Mouse (Mus musculus) kidney, postnatal 4 days (tissue): Measurements from ENCODE around the gene Olfr223.
"Not testable (repeated sequence)": the region's sequence is repeated elsewhere in the genome, so short reads cannot be mapped to it uniquely, and the experiment has no call there.

Experiments used
- DNase-seq, 2 experiments: peaks; one replicate each; pipeline ENCODE4 v3.0.0; 2021; ENCODE audit warnings: mixed read lengths in 2 of 2

Olfr223 gene

DNA sequence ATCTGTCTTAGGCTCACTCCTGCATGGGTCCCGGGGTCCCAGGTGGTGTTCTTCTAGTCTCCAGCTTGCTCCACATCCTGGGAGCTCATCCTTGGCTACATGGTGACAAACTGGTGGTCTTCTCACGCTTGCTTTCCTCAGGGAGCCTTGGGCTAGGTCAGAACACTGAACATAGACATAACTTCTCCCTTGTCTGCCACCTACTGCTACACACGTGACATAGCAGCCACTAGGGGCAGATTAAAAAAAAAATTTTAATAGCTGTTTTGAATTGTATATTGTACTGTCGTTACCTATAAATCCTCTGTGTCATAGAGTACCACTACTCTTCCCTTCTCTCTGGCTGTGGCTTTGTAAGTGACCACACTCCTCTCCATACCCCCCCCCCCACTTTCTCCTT is 3.0 kb upstream of the Olfr223 start:
- DNase-seq = no peak

DNA sequence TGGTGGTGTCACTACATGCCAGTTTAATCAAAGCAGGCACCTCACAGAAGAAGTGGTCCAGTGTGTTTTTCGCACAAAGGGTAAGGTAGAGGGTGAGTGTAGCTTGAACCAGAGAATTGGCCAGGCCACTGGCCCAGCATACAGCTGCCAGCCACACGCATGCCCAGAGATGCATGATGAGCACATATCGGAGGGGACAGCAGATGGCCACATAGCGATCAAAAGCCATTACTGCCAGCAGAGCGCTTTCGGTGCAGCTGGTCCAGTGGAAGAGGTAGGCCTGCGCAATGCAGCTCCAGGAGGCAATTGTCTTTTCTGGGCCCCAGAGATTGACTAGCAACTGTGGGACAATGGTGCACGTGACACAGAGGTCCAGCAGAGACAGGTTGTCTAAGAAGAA is 3.6 kb downstream of the Olfr223 start:
- no peak for DNase-seq

DNA sequence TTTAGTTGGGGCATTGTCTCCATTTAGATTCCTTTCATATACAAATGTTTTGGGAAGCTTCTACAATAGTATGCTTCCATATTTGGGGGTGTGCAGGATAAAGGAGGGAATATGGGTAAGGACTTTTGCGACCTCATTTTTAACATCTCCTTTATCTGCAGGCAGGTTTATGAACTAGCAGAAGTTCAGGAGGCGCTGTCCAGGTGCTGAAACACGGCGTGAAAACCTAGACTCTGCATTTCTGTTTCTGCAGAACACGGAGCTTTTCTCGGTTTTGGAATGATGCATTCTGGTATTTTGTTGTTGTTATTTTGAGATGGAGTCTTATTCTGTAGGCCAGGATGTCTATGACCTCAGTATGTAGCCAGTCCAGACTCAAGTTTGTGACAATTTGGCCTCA is 8.6 kb downstream of the Olfr223 start:
- DNase-seq = peak; percentile 74 to 77

DNA sequence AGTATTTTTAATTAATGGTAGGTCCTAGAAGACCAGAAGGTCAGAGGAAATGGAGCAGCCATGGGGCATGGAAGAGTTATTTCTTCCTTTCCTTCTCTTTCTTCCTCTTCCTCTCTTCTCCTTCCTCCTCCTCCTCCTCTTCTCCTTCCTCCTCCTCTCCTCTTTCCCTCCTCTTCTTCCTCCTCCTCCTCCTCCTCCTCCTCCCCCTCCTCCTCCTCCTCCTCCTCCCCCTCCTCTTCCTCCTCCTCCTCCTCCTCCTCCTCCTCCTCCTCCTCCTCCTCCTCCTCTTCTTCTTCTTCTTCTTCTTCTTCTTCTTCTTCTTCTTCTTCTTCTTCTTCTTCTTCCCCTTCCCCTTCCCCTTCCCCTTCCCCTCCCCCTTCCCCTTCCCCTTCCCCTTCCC is 17.0 kb downstream of the Olfr223 start, which contains the start of gene Olfr222:
TSS of gene Olfr222 (minus strand) at position 101 of the 400 bp plus-strand sequence.
- not testable (repeated sequence) for DNase-seq

DNA sequence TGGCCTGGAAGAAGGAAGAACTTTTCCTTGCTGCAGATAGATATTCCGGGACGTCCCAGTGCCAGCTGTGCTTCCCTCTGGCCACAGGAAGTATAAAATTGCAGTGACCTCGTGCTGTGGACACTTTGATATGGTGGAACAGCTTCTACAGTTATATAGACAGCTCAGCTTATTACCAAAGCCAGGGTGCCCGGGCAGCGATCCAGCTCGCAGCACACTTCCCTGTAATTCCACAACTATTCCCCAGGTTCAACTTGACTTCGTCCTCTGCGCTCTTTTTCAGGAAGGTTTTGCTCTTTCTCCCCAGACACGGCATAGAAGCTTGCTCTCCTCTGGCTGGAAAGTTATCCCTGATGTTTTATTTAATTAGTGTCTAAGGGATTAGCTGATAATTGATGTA is 17.4 kb downstream of the Olfr223 start:
- peak in 1 of 2 experiments; percentile 22 for DNase-seq

DNA sequence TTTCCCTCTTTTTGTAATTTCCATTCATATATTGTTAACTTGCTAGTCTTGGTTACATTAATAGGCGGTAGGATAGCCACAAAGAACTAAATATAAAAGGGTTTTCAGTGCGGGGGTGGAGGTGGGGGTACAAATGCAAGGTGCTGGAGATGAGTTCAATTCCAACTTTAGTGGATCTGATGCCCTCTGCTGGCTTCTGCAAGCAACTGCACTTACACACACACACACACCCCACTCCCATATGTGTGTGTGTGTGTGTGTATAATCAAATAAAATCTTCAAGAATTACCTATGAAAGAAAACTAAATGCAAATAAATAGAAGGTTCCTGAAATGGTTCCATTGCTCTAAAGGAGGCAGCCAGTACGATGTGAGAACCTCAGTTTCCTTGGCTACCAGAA is 23.8 kb downstream of the Olfr223 start:
- DNase-seq = peak; percentile 14 to 19

DNA sequence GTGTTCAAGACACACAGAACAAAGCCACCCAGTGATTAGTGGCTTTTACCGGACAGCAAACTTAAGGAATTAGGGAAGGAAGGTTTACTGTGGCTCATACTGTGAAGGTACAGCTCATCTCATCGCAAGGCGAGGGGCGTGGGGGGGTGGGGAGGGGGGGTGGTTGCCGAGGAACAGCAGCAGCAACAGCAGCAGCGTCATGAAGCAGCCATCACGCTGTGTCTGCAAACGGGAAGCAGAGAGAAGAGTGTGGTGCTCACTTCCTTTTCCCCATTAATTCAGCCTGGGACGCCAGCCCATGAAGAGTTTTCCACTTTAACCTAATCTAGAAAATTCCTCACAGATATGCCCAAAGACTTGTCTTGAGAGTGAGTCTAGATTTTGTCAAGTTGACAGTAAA is 30.3 kb downstream of the Olfr223 start:
- no peak for DNase-seq

DNA sequence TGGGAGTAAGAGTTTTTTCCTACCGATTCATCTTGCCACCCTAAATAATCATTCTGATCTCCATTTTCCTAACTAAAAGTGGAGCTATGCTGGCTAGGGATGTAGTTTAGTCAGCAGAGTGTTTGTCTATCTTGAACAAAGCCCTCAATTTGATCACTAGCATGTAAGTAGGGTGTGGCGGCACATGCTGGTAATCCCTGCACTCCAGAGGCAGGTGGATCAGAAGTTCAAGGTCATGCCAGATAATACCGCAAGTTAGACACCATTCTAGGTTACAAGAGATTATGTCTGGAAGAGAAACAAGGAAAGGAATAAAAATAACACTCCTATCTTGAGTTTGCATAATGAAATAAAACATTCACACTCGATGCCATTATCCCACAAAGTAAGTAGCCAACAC is 30.8 kb downstream of the Olfr223 start:
- DNase-seq = no peak

DNA sequence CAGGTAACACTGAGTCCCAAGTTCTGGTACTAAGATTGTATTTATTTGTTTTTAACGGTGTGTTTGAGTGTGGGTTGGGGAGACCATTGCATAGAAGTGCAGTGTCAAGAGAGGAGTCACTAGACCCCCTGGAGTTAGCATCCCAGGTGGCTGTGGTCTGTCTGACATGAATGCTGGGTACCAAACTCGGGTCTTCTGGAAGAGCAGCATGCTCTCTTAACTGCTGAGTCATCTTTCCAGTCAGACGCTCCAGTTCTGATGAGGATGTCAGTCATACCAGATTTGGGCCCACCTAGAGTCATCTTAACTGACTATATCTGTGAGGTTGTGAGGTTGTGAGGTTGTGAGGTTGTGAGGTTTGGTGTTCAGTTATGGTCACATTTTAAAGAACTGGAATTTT is 32.2 kb downstream of the Olfr223 start:
- no peak for DNase-seq

DNA sequence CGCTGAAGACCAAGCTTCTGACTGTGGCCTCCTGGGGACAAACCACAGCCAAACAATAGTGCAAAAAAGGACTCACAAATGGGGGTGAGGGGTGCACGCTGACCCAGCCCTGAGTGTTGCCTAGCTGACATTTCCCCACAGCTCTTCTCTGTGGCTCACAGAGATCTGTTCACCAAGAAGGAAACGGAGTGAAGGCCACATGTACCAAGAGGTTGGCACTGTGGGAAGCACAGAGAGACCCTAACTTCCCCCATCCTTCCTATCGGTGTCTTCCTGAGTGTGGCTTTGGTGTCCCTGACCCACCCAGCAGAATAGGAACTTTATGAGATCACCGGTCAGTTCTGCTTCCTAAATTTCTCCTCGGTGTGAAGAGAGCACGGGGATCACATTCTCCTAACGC is 38.6 kb downstream of the Olfr223 start:
- no peak for DNase-seq

DNA sequence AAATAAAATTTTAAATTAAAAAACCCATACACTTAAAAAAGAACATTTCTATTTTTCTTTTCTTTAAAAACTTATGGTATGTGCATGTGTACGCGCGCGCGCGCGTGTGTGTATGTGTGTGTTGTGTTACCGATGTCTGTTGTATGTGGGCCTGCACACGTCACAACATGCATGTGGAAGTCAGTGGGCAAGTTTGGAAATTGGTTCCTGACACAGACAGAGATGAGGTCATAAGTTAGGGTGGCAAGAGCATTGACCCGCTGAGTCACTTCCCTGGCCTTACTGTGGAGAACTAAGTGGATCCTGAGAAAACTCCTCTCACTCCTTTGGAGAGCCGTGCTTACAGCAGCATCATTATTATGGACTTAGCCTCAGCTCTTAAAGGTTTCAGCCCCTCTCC is 39.0 kb downstream of the Olfr223 start:
- no peak for DNase-seq

DNA sequence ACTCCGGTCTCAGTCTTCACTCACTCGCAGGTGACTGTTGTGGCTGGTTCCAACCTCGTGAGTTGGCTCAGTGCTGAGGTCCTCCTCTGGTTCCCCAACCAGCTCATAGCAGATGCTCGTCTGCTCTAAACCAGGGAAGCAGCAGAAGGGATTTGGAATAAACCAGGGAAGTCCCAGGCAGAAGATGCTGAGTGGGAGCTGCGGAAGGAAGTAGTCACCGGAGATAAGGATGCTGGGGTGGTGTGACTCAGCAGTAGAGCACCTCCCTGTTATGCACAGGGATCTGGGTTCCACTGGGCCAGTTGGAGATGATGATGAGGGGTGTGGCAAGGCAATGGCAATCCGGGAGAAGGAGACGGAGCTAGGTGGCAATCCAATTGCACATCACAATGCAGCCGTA is 49.1 kb downstream of the Olfr223 start:
- DNase-seq = no peak

DNA sequence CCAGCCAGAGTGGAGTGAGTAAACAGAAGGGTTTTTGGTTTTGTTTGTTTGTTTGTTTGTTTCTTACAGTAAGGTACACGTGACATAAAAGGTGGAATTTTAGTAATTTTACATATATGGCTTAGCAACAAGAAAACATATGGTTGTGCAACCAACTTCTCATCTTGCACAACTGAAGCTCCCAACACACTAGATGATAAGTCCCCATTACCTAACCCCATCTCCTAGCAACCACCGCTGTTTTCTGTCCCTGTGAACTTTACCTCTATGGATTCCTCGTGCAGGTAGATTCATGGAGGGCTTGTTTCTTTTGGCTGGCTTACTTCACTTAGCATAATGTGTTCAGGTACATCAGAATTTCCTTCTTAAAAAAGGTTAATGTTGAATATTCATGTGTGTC is 49.7 kb downstream of the Olfr223 start:
- no peak for DNase-seq

DNA sequence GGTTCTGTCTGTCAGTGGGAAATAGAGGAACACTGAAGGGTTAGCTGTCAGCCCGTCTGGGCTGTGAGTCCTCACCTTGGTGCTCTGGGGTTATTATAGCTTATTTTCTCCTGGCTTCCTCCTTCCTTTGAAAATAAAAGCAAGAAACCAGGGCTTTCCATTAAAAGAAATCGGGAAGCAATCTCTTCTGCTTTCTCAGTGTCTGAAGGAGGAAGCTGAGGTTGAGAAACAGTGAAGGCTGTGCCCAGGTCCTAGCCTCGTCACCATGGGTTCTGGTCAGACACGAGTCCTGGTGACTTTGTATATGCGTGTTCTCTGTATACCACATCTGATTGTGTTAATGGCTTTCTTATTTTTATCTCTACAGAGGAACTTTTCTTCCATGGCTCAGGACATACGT is 50.6 kb downstream of the Olfr223 start:
- no peak for DNase-seq

DNA sequence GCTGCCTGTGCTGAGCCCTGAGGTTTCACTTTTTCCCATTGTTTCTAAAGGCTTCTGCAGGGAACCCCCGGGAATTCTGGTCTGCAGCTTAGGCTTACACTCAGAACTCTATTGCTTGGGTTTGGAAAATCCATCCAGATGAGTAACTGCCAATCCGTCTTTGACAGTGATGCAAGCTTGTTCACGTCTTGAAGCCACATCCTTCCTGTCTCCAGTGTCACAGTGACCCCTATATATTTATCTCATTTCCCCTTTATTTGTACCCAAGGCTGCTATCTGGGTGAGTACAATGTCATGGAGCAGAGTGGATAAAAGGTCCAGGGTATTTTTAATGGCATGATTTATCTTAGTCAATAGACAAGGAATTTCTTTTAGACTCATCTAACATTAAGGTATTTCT is 51.8 kb downstream of the Olfr223 start, which contains the start of gene Nlrp3:
TSS of gene Nlrp3 (plus strand) at position 245 of the 400 bp plus-strand sequence.
- no peak for DNase-seq

DNA sequence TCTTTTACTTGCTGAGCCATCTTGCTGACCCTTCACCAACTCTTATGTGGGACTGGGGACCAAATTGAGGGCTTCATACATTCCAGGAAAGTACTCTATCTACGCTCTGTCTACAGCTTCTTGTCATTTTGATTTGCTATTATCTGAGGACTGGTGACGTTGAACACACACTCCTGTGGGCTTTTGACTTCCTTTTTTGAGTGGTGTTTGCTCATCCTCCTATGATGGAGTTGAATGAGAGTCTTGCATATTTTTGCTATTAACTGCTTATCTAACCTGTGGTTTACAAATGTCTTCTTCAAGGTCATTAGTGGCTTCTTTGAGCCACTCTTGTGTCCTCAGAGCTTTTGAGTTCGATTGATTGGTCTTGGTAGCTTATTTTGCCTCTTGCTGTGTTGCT is 53.0 kb downstream of the Olfr223 start:
- DNase-seq = no peak
